In genomic region chr9:96751821-96752602, GRCm38 (mm10) we compare ENCODE assay signal across 9 mouse cellular contexts. TPM values are rescaled to one million over a fixed set of nuclear protein-coding genes. Genes with fewer than 3 reads are reported as not detected.
DNase-seq lines count a peak whose midpoint lies in the region; ATAC-seq and TF ChIP-seq lines count a peak whose summit lies in the region.
"Had no signal": no experiment of that assay in that cellular context is flagged by ENCODE, and none has a peak within 500 bp of the region (broad histone marks: within the 10 kb centered on the region; RNA-seq: fewer than 3 reads in every experiment).

No protein-coding gene starts in this region.

- peak; percentile 47; the same call in 1 of the 2 replicates for ATAC-seq in kidney, embryonic 14.5 days (ENCODE audit: low FRiP score, low TSS enrichment)
- peak; percentile 16; the same call in 1 of the 2 replicates for ATAC-seq in heart, postnatal 0 days (ENCODE audit: insufficient read depth, low read depth)

- no peaks in the 10 kb centered on the region for H3K4me1 ChIP-seq in kidney, embryonic 14.5 days (ENCODE audit: control insufficient read depth, insufficient read depth, low read length)
- H3K4me1 ChIP-seq in ES-E14 (ENCODE audit: control insufficient read depth in 2 of 2, insufficient read depth in 2 of 2, low read length in 2 of 2, poor library complexity in 1 of 2) = peaks cover 6 to 18% of the 10 kb centered on the region in 2 experiments; a peak in 3 of 4 replicates
- H3K4me1 ChIP-seq in heart, postnatal 0 days (ENCODE audit: control insufficient read depth, insufficient read depth) = peaks cover 13% of the 10 kb centered on the region

- 89% methylated on average over 15 of the region's 15 CpGs for WGBS in kidney, embryonic 14.5 days
- WGBS in heart, postnatal 0 days = 71% methylated on average over 15 of the region's 15 CpGs

- no peaks in the 10 kb centered on the region for H3K36me3 ChIP-seq in kidney, embryonic 14.5 days (ENCODE audit: control insufficient read depth, insufficient read depth, low read length)
- no peaks in the 10 kb centered on the region for H3K36me3 ChIP-seq in ES-E14 (ENCODE audit: control insufficient read depth, insufficient read depth, low read length, poor library complexity, severe bottlenecking)
- peaks cover 36% of the 10 kb centered on the region for H3K36me3 ChIP-seq in heart, postnatal 0 days (replicated peaks; ENCODE audit: control insufficient read depth, insufficient read depth, low read length)
- H3K36me3 ChIP-seq: midbrain, embryonic 12.5 days had no signal

- in situ Hi-C loops in ES-E14 (cut with MboI; ENCODE audit: low sequenced_read_pairs in 2 of 2, unreplicated experiment in 2 of 2) = no loop called here

- no peak overlapping the region for H3K9ac ChIP-seq in kidney, embryonic 14.5 days (ENCODE audit: low read depth, low read length)
- peak overlapping the region; percentile 76; the same call in 1 of the 2 replicates for H3K9ac ChIP-seq in ES-E14 (ENCODE audit: insufficient read depth, low read depth, low read length, poor library complexity, severe bottlenecking)
- no peak overlapping the region for H3K9ac ChIP-seq in heart, postnatal 0 days (replicated peaks; ENCODE audit: low read depth, low read length)
- H3K9ac ChIP-seq: midbrain, embryonic 12.5 days had no signal

- H3K4me3 ChIP-seq in kidney, embryonic 14.5 days (ENCODE audit: low read length) = no peak overlapping the region
- H3K4me3 ChIP-seq in ES-E14 (ENCODE audit: insufficient read depth in 1 of 2, low read depth in 1 of 2, low read length in 2 of 2, poor library complexity in 1 of 2, severe bottlenecking in 1 of 2) = peak overlapping the region; percentile 29 to 47
- no peak overlapping the region for H3K4me3 ChIP-seq in heart, postnatal 0 days (ENCODE audit: low read depth, low read length)
- H3K4me3 ChIP-seq: midbrain, embryonic 12.5 days had no signal

- no peaks in the 10 kb centered on the region for H3K9me3 ChIP-seq in kidney, embryonic 14.5 days (ENCODE audit: control insufficient read depth, low read length)
- no peaks in the 10 kb centered on the region for H3K9me3 ChIP-seq in ES-E14 (ENCODE audit: control insufficient read depth, insufficient read depth, low read depth, low read length)
- H3K9me3 ChIP-seq in heart, postnatal 0 days (replicated peaks; ENCODE audit: control insufficient read depth, low read length) = no peaks in the 10 kb centered on the region
- H3K9me3 ChIP-seq: midbrain, embryonic 12.5 days had no signal

- no peak for TF ChIP-seq EP300 in heart, postnatal 0 days (IDR thresholded peaks at IDR 0.05; ENCODE audit: low read depth)

- H3K27me3 ChIP-seq in kidney, embryonic 14.5 days (ENCODE audit: control insufficient read depth, insufficient read depth, low read length) = no peaks in the 10 kb centered on the region
- H3K27me3 ChIP-seq in heart, postnatal 0 days (ENCODE audit: control insufficient read depth, insufficient read depth, low read length) = no peaks in the 10 kb centered on the region
- H3K27me3 ChIP-seq: midbrain, embryonic 12.5 days had no signal

- no peak overlapping the region for H3K27ac ChIP-seq in kidney, embryonic 14.5 days (ENCODE audit: low read depth, low read length)
- H3K27ac ChIP-seq in ES-E14 (ENCODE audit: insufficient read depth, low read depth, low read length, poor library complexity, severe bottlenecking) = peak overlapping the region; percentile 23; the same call in 1 of the 2 replicates
- H3K27ac ChIP-seq in heart, postnatal 0 days (ENCODE audit: low read depth) = peak overlapping the region; percentile 86
- H3K27ac ChIP-seq: midbrain, embryonic 12.5 days had no signal

- no peak for DNase-seq in kidney, adult 11 months
- DNase-seq in 3T3-L1 (ENCODE audit: low read depth, low spot score) (peak; percentile 66), ES-E14 (ENCODE audit: low read depth, low spot score) (no peak)
- DNase-seq in heart, postnatal 0 days (ENCODE audit: low spot score) = no peak
- DNase-seq in layer of hippocampus, adult 8-10 months (ENCODE audit: low spot score in 2 of 2) = no peak
- no peak for DNase-seq in spleen, postnatal 4 days (ENCODE audit: low spot score in 2 of 2)
- DNase-seq in retina, embryonic 14.5 days (ENCODE audit: low spot score) = no peak

- TF ChIP-seq CTCF in heart, postnatal 0 days (IDR thresholded peaks at IDR 0.05; ENCODE audit: low read depth) = no peak

- no peak overlapping the region for H3K4me2 ChIP-seq in kidney, embryonic 14.5 days (replicated peaks; ENCODE audit: low read depth, low read length)
- peak overlapping the region; percentile 45 for H3K4me2 ChIP-seq in heart, postnatal 0 days (ENCODE audit: low read depth, low read length)
- H3K4me2 ChIP-seq: midbrain, embryonic 12.5 days had no signal

TF ChIP-seq in ES-E14, 5 proteins besides CTCF, POLR2A, EP300 and RAD21:
- TF ChIP-seq MAFK (IDR thresholded peaks at IDR 0.05; ENCODE audit: insufficient read depth, low read depth, low read length) (no peak), ZNF384 (IDR thresholded peaks at IDR 0.05; ENCODE audit: low read depth, low read length) (no peak), ZC3H11A (IDR thresholded peaks at IDR 0.05; ENCODE audit: borderline replicate concordance, low read depth, low read length) (no peak), HCFC1 (IDR thresholded peaks at IDR 0.05; ENCODE audit: borderline replicate concordance, insufficient read depth, low read length) (no peak), CHD2 (IDR thresholded peaks at IDR 0.05; ENCODE audit: low read depth, low read length) (no peak)

RNA-seq across cellular contexts. Expression of gene Zbtb38, which starts 0.6 kb away (rescaled TPM):
- polyA plus RNA-seq in kidney, embryonic 14.5 days (2014; fragmentation: Nextera tagmentation; extraction: Ambion mirVana) = 15.6 and 20.5 TPM in 2 replicates
- total RNA-seq in ES-E14 (2012; rRNA removed) = 16.0 and 26.2 TPM in 2 replicates
- total RNA-seq in heart, postnatal 0 days (2014; rRNA removed; ENCODE audit: low replicate concordance) = 31.8 and 44.5 TPM in 2 replicates
- polyA plus RNA-seq in heart, postnatal 0 days (2015; fragmentation: Nextera tagmentation; extraction: Ambion mirVana) = 27.5 and 28.7 TPM in 2 replicates
- 10 to 100 TPM; 57.5 to 68.1 (median 62.3) TPM for total RNA-seq in layer of hippocampus, adult 8-10 months (2022)

Comparison
In these comparisons a context has a peak if more than half of its experiments do, and no peak if none do; other contexts are left out.
1. H3K4me3 ChIP-seq: peak in ES-E14 (2 of 2); none in kidney, embryonic 14.5 days (single experiment) and heart, postnatal 0 days (single experiment).